Mouse (Mus musculus) naive thymus-derived CD4-positive, alpha-beta T cell, adult 2 months (primary cell): ENCODE data around the gene Tor3a.
"Not testable (repeated sequence)": the region's sequence is repeated elsewhere in the genome, so short reads cannot be mapped to it uniquely, and the experiment has no call there.

Source experiments
- DNase-seq: peaks from one replicate; pipeline ENCODE4 v3.0.0-alpha.2; 2011; ENCODE audit warnings: low read depth

The Tor3a gene

DNA sequence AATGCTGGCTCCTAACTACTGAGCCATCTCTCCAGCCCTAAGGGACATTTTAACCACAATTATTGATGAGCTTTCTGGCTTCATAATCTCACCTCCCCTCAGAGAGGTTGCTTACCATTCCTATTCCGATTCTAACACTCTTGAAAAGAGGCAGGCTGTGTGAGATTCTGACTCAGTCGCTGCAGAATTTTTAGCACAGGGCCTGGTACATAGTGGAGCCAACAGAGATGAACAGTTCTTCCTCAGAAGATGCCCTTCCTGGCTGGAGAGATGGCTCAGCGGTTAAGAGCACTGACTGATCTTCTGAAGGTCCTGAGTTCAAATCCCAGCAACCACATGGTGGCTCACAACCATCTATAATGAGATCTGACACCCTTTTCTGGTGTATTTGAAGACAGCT is 2.2 kb downstream of the Tor3a start:
- DNase-seq: no peak

DNA sequence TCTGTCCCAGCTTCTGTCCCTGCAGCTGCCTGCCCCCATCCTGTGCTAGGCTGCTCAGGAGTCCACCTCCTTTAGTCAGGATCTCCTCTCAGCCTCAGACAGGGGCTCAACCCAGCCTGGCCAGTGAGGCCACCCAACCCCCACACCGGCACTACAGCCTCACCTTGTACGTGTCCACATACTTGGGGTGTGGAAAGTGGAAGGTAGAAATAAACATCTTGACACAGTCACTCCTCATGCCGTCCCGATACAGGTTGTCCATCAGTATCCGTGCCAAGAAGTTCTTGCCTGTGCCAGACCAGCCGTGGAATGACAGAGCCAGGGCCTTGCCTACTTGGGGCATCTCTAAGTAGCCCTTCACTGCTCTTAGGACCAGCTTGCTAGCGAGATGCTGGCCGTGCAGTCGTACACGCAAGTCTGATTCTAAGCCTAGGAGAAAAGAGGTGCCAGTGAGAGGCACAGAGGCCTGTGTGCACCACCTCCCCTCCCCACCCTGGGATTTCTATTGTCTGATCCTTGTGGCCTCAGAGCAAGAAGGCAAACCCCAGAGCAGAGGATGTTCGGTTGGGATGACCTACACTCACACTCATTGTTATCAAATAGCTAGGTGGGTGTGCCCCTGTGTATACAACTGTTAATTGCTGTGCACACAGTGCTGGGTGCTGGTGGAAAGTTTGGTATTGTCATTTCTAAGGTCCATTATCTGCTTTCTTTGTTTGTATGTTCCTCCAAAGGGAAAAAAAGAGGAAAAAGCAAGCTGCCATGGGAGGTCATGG is 4.8 kb downstream of the Tor3a start:
- DNase-seq: no peak

DNA sequence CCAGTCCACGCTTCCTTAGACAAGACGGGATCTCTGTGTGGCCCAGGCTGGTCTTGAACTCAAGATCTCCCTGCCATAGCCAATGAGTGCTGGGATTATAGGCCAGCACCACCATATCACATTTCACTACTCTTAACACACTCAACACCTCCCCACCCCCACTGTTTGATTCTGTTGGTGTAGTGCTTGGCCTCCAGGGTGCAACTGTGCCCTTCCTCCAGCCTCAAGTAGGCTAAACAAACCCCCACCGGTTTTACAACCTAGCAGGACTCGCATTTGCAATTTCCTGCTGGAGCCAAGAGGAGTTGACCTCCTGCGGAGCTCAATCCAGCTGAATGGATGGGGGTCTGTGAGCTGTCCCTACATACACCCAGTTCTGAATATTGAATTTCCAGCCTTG is 5.6 kb downstream of the Tor3a start:
- no peak for DNase-seq

DNA sequence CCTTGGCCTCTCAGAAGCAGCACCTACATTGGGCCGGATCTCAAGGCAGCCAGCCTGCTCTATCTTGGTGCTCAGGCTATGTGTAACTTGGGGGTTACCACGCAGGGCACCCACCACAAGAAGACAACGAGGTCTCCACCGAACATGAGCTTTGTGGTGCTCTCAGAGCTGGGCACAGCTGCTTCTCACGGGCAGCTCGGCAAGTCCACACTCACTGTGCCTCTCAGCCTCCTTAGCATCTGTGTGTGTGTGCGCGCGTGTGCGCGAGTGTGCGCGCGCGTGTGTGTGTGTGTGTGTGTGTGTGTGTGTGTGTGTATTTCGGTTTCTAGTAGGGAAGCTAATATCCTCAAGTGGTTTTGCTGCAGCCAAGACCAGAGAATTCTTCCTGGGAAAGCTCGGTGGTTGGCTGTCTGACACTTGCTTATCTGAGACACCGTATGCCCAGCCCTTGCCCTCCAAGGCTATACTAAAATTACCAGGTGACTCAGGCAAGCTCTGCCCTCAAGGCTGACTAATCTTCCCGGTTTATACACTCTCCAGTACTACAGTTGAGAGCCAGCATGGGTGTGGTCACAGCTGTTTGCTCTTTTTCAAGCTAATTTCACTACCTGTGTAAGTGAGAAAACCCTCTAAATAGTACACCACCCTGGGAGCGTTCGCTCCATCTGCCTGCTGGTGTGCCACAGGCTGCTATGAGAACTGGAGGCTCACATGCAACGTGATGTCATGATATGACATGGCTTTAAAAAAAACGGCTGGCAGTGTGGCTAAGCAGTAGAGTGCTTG is 6.8 kb downstream of the Tor3a start:
- DNase-seq: no peak

DNA sequence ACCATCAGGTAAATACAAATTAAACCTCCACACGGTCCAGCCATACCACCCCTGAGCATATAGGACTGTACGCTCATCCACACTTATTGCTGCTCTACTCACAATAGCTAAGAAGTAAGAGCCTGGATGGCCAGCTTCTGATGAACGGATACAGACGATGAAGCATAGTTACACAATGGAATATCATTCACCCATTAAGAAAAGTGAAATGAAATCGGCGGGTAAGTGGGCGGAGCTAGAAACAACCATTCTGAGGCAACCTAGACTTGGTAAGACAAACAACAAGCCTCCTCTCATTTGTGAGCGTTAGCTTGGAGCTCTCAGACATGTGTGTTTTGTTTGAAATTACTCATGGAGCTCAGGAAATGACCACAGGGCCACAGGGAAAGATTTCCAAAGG is 8.4 kb downstream of the Tor3a start:
- DNase-seq: no peak

DNA sequence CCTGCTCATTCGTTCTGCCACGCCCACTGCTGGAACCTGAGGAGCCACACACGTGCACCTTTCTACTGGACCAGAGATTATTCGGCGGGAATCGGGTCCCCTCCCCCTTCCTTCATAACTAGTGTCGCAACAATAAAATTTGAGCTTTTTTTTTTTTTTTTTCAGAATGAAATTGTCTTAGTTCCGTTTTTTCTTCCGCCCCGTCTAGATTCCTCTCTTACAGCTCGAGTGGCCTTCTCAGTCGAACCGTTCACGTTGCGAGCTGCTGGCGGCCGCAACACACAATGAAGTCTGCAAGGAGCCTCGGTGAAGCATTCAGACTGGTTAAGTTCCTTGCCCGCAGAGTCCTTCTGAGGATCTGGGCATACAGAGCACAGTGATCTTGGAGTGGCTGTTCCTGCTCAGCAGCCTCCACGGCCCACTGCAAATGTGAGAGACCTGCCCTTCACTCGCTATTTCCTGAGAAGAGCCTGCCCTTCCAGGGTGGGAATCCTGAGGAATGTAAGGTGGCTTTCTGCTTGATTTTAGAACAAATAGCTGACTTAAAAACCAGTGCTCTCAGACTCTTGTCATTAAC is 13.4 kb downstream of the Tor3a start:
- not testable (repeated sequence) for DNase-seq

DNA sequence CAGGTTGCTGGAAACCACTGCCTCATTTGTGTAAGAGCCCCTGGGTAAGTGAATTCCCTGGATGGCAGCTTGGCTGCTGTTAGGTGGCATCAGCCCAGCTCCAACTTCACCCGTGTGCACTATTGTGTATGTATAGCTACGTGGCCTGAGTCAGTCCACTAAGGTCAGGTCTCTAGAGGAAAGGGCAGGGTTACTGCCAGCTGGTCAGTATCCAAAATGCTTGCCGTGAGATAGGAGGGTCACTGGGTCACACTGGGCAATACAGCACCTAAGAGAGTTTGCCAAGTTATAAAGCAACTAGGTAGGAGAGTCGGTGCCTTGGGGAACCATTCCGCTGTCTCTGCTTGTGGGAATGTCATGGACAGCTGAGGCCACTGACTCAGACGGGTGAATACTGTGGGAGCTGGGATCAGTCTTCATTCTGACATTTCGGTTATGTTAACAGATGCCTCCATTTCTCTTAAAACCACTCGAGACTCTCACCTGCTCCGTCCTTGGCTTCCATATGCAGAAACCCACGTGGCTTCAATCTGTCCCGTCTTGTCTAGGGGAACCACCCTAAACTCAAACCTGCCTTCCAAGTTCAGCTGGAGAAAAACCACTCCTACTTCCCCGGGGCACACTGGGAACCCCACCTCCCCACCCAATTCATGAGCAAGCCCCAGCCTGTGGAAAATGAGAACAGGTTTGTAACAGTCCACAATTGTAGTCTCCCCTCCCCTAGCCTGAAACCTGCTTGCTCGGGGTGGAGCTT is 14.1 kb downstream of the Tor3a start:
- peak; percentile 26 for DNase-seq

DNA sequence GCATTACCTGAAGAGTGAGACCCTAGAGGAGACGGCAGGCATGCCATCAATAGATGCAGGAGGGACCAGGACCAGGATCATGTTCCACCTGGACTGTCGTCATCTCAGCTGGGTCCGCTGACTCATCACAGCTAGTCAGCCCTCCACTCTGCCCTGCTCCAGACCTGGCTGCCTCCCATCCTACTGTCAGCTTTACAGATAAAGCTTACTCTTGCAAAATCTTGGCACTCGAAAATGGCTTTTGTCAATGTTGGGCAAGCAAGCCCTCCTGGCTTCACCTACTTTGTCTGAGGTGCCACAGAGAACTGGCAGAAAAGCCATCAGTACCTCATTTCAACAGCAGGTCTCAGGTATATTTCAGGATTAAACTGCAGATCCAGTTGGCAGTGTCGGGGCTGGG is 15.5 kb downstream of the Tor3a start:
- DNase-seq: no peak

DNA sequence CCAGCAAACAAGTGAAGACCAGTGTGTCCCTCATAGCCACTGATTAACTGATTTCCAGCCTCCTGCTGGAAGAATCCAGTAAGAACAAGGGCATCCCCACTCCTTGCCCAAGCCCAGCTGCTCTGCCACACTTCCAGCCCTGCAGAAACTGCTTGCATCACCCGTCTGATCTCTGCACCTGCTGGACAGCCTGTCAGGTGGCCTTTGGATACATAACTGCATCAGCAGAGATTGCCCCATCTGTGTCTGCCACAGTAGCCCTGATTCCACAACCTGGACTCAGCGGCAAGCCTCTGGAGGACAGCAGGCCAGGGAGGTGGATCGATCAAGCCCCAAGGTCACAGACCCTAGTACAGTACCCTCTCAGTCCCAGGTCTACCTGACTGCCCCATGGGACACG is 16.6 kb downstream of the Tor3a start:
- no peak for DNase-seq

DNA sequence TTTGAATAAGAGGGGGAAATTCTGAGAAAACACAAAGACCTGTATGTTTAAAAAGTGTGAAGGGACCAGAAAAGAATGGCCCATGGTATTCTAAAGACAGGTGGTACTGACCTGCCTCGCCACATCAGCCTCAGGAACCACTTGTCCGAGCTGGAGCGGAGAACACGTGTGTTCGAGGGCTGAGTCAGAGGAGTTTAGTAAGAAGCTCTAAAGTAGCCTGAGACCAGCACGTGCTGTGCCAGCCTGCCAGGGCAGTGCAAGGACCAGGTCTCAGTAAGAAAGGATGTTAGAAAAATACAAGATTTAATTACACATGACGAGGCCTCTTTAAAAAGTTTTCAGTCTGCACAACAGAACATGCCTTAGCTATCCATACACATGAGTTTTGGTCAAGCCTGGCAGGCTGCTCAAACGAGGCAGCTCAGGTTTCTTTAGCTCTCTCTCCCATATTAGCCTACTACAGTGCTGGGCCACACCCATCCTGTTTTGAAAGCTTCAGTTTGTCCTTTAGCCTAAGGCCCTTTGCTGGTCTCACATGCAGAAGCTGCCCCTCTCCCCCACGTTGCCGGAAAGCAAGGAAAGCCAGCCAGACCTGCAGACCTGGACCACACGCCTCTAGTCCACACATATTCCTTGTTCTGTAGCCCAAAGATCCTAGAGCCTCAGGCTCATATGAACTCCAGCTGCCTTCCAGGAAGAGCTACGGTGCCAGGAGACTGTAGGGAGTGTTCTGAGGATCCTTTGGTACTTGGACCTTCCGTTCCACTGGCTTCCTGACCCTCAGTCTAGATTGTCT is 19.2 kb downstream of the Tor3a start:
- no peak for DNase-seq

DNA sequence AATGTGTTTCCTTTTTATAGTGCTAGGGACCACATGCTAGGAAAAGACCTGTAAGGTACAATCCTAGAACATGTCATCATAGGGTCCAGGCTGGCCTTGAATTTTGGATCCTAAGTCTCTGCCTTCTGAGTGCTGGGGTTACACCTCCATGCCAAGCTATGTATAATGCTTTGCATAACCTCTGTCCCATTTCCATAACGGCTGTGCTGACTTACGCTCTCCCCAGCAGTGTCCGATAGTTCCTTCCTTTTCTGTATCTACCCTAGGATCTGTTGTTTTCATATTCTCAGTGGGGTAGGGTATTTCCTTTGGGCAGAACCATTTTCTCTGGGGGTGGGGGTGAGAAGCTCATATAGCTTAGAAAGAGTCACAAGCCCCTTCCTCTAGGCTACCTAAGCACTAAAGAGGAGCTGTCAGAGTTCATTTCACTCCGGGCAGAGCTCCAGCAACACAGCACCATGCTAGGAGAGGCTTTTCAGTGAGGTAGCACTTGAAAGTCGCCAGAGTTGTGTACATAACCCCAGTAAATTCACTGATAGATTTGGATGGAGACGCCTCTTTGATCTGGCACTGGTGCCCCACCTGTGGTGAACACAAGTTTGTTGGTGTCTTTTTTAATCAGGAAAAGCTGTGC is 21.9 kb downstream of the Tor3a start:
- no peak for DNase-seq

DNA sequence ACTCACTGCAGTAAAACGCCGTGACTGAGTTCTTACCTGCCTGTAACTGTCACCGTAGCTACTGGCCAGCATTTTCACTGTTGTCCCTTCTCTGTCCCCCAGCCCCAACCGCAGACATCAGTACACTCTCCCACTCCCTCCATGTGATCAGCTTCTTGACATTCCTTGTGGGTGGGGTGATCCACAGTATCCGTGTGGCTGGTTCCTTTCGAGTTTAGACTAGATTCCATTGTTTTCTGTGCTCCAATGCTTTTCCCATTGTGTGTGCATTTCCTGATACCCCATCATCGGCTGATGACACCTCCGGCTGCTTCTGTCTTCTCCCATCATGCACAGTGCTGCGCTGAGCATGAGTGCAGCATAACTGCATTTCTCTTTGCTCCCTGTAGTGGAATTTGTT is 23.5 kb downstream of the Tor3a start:
- no peak for DNase-seq

DNA sequence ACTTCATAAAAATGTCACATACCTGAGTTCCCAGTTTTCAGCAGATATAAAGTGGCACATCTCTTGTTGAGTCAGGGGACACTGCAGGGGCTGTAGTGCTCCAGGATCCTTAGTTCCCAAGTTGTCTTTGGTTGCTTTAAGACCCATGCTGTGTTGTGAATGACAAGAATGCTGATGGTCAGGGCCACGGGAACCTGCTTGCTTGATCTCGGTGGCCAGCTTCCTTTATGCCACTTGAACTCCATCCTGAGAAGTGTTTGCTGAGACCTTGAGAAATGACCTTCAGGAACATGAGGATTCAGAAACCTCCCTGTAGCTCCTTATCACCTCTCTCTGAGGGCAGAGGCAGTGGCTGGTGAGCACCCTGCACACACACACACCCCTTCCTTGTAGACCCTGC is 25.5 kb downstream of the Tor3a start:
- DNase-seq: no peak

DNA sequence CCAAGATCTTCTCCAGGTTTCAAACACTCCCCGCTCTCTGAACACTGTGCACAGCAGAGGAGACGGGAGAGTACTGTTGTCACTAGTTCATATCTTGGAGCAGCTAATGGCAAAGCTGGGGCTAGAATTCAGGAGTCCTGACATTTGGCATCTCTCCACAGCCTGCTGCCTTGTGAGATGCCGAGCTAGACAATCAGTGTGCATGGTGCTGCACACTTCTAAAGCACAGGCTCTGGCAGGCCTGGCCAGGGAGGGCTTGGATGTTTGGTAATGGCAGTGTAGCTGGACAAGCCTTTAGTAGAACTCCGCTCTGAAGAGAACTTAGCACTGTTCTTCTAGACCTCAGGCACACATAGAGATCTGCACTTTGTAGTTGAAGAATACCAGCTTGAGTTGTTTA is 28.2 kb downstream of the Tor3a start:
- no peak for DNase-seq

DNA sequence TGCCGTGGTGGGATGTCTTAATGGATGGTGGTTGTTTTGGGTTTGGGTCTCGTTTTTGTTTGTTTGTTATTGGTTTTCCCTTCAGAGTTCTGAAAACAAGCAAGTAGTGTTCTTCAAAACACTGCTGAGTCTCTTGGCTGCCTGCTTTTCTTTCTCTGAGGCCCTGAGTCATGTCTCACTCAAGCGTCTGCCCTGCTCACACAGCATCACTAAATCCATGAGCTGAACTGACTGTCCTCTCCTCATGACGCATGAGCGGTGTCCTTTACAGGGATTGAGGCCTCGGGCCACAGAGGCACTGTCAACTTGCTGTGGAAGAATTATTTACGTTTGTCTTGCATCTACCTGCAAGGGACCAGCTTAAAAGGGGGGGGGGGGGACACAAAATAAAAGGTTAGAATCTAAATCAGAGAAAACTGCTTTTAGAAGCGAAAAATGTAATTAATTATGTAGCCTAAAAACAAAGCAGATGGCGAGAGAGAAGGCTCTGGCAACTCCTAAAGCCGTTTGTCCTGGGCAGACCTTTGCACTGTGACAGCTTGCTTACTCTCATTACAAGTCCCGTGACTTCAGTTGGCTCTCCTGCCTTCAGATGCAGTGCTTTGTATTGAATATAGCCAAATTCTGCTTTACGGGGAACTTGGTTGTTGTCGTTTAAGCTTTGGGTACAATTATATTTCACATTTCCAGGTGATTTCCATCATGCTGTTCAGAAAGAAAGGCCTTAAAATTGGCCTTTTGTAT is 29.2 kb downstream of the Tor3a start:
- no peak for DNase-seq

DNA sequence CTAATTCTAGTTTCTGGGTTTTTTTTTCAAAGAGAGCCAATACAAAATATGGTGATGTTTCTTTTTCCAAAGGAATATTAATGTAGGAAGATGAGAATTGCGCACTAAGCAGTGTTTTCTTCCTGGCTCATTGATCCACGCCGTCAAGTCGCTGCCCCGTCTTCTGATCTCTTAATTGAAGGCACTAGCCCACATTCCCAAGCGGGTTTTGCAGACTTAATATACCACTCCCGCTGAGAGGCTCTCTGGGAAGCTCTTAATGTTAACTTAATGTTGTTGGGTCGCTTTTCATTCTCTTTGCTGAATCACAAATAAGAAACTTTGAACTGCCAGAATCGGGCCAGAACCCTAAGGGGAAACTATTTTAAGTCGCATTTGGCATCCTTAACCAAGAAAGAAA is 30.1 kb downstream of the Tor3a start:
- no peak for DNase-seq

DNA sequence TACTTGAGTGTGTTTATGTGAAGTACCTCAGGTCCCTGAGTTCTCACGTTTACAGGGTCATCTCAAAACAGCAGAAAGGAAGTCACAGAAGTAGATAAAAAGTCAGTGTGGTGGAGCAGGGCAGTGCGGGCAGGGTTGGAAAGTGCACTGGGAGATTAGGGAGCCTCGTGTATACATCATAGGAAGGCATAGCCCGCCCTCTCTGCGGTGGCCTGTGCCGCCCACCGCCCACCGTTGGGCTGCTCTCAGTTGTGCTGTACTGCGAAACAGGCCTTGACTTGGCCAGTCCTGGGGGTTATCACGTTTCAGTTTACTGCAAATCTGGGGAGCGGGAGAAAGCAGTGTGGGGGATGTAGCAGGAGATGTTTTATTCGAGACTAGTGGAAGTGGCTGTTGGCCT is 31.3 kb downstream of the Tor3a start:
- DNase-seq: no peak

DNA sequence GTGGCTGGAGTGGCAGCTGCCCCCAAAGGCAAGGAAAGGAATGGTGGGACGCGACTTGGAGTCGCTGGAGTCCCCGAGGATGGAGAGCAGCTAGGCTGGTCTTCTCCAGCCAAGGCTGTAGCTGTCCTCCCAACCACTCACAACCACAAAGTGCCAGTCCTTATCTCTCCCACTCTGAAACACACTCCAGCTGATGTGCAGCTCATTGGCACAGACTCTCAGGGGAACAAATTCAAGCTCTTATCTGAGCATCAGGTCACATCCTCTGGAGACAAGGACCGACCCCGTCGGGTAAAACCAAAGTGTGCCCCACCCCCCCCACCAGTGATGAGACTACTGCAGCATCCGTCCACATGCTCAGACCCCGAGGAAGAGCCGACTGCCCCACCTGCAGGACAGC is 32.3 kb downstream of the Tor3a start:
- DNase-seq: no peak

DNA sequence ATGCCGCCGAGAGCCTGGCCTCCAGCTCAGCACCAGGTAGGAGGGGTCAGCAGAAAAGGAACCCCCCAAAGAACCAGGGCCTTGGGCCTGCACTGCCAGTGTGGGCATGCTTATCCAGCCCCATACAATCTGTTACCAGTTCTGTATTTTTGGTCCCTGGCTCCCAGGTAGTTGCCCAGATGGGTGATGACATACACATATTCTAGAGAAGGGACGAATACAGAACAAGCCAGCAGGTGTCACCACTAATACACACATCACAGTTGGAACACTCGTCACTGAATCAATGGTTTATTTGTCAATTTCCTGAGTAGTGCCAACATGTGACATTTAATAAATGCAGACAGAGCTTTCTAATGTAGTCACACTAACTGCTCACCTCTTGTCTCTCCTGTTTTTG is 33.6 kb downstream of the Tor3a start:
- no peak for DNase-seq

DNA sequence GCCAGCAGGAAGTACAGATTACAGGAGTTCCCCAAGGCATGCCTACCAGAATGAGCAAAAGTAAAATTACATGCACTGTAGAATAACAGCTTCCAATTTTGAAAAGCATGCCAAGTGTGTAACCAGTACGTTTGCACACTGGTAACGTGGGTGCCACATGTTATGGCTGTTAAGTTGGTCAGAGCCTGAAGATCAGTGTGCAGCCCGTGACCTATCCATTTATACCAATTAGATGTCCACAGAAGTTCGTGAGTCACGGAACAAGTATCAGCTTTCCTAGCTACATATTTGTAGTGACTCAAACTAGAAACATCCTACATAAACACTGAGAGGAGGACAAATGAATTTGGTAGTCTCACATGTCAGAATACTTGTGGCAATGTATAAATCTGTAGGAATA is 34.7 kb downstream of the Tor3a start:
- DNase-seq: no peak

DNA sequence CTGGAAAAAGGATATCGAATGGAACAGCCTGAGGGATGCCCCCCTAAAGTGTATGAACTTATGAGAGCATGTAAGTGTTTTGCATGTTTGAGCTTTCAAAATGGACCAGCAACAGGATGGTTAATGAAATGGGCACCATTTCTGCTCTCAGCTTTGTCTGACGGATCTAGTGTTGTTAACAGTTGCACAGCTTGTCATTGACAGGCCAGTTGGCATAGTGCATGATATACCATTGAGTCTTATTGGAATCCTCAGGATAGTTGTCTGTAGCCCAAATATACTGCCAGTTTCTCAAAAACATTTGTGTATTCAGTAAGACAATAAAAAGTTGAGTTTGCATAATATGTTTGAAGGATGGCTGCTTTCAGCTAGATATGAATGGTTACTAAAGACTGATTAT is 39.0 kb downstream of the Tor3a start:
- DNase-seq: no peak
